Mouse (Mus musculus): ENCODE data around the gene Metap1d. TPM values are rescaled to one million over a fixed set of nuclear protein-coding genes. Genes with fewer than 3 reads are reported as not detected.

The Metap1d gene
- polyA plus RNA-seq, 1 experiment, result 2.3 TPM

GRCm38 (mm10) chr2:71462553-71462952 lies 9.5 kb downstream of the Metap1d start:
- no peak for TF ChIP-seq GATA1 (IDR thresholded peaks at IDR 0.05; ENCODE audit: low read length)

- no peak for TF ChIP-seq GATA1 (IDR thresholded peaks at IDR 0.05; ENCODE audit: low read length)
Measured at GRCm38 (mm10) chr2:71466103-71466502, 13.0 kb downstream of the Metap1d start.

GRCm38 (mm10) chr2:71466861-71467450 lies 13.9 kb downstream of the Metap1d start:
- no peak for TF ChIP-seq GATA1 (IDR thresholded peaks at IDR 0.05; ENCODE audit: low read length)

DNA sequence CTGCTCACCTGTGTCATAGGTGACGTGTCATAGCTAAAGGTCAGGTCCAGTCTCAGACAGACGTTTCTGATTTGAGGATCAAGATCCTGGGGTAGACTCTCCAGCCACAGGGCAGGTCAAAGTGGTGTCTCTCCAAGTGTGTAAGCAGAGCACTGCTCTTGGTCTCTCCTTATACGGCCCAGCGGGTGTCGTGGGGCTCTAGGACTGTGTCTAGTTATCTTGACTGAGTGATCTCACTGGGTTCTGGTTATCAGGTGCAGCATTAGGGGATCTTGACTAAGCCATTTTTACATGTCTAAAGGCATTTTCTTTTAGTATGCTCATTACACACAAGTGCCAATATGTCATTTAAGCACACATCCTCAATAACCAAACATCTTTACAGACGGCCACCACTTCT lies 18.0 kb downstream of the Metap1d start:
- no peak for TF ChIP-seq GATA1 (IDR thresholded peaks at IDR 0.05; ENCODE audit: low read length)

DNA sequence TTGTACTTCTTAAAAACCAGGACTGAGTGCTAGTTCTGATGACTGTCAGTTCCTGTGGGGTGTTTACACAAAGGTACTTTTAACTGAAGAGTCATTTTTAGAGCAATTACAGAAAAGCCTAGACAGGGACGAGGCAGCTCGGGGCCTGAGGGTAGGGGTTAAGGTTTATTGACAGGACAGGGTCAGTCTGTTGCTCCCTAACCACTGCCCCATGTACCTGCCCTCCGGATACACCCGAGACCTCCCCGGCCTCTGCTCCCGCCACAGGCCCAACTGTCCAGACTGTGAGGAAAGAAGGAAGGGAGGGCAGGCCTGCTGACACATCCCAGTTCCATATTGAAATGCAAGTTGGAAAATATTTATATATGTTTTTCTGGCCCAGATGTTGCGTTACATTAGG lies 20.8 kb downstream of the Metap1d start:
- TF ChIP-seq GATA1 (IDR thresholded peaks at IDR 0.05; ENCODE audit: low read length), result no peak

GRCm38 (mm10) chr2:71474345-71474744 lies 21.3 kb downstream of the Metap1d start:
- no peak for TF ChIP-seq GATA1 (IDR thresholded peaks at IDR 0.05; ENCODE audit: low read length)

DNA sequence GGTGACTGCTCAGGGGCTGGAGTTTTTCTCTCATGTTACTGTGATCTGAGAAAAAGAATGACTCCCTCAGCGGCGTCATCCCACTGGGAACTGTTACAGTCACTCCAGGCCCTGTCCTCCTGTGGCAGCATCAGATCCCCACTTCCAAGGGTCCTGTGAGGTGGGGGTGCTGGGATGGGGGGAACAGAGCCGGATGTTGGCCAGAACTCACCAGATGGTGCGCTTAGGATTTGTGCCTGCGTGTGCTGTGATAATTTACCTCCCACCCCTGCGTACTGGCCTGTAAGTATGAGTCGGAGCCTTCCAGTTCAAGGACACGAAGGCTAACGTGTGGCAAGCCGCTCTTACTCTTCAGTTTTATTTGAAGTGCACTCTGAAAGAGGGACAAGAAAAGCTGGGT lies 22.2 kb downstream of the Metap1d start:
- TF ChIP-seq GATA1 (IDR thresholded peaks at IDR 0.05; ENCODE audit: low read length), result no peak

DNA sequence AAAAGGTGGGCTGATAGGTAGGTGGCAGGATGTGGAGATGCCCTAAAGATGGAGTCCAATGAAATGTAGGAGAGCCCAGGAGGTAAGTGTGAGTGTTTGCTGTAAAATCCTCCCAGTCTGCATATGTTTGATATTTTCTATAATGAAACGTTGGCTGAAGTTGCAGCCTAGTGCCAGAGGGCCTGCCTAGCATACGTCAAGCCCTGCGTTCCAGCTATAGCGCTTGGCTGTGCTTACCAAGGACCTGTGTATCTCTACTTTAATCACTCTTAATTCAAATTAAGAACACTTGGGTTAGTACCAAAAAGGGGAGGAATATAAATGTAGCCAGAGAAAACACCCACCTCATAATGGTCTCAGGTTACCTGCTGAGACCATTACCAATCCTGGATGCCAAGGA lies 22.7 kb downstream of the Metap1d start:
- no peak for TF ChIP-seq GATA1 (IDR thresholded peaks at IDR 0.05; ENCODE audit: low read length)

GRCm38 (mm10) chr2:71477787-71478186 lies 24.7 kb downstream of the Metap1d start:
- no peak for TF ChIP-seq GATA1 (IDR thresholded peaks at IDR 0.05; ENCODE audit: low read length)

- no peak for TF ChIP-seq GATA1 (IDR thresholded peaks at IDR 0.05; ENCODE audit: low read length)
Measured at GRCm38 (mm10) chr2:71479917-71480316, 26.8 kb downstream of the Metap1d start.

- no peak for TF ChIP-seq GATA1 (IDR thresholded peaks at IDR 0.05; ENCODE audit: low read length)
Measured at GRCm38 (mm10) chr2:71481825-71482224, 28.7 kb downstream of the Metap1d start.

DNA sequence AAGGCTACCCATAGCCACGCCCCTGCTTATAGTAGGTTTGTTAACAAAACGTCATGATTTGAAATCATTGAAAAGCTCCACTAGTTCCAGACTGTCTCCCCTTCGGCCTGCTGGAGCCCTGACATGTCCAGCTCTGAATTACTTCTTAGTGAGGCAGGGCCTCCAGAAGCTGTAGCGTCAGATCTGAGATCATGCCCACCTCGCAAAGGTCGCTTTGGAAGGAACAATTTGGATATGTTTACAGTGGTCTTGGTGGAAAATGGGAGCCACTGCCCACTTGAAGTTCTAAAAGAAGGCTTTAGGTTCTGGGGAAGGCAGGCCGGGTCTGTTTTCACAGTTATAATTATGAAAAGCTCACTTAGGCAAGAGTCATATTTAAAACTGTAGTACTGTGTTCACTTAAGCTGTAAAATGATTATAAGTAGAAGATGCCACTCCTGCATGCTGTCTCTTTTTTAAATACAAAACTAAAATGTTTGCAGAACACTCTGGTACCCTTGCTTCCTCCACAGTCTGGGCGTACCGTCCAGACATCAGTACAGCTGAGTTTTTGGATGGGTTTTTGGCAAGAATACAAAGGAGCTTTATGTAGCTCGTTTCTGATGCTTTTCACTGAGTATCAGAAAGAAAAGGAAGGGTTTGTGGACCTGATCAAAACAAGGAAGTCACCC lies 30.1 kb downstream of the Metap1d start:
- TF ChIP-seq GATA1 (IDR thresholded peaks at IDR 0.05; ENCODE audit: low read length), result no peak

- no peak for TF ChIP-seq GATA1 (IDR thresholded peaks at IDR 0.05; ENCODE audit: low read length)
Measured at GRCm38 (mm10) chr2:71483717-71484066, 30.6 kb downstream of the Metap1d start.

GRCm38 (mm10) chr2:71491295-71491694 lies 38.2 kb downstream of the Metap1d start:
- no peak for TF ChIP-seq GATA1 (IDR thresholded peaks at IDR 0.05; ENCODE audit: low read length)

GRCm38 (mm10) chr2:71493161-71493683 lies 40.1 kb downstream of the Metap1d start:
- no peak for TF ChIP-seq GATA1 (IDR thresholded peaks at IDR 0.05; ENCODE audit: low read length)

DNA sequence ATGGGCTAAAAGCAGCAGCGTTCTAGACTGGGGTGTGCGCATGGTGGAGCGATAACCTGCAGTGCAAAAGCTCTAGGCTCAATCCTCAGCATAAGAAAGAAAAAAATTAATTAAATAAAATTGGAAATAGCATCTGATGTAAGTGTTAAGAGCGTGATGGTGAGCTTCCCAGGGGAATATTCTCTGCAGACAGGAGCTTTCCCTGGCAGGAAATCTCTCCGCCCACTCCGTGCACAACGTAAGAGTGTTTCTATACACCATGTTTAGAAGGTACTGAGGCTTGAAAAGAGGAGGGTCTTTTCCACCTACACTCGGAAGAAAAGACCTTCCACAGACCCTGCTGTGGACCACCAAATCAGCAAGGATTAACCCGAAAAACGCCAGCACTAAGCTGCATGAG lies 41.4 kb downstream of the Metap1d start:
- no peak for TF ChIP-seq GATA1 (IDR thresholded peaks at IDR 0.05; ENCODE audit: low read length)

- TF ChIP-seq GATA1 (IDR thresholded peaks at IDR 0.05; ENCODE audit: low read length), result no peak
Measured at GRCm38 (mm10) chr2:71494971-71495370, 41.9 kb downstream of the Metap1d start.
